Mouse (Mus musculus) gonadal fat pad, adult 2 months (tissue): ENCODE measurements around the gene Parp3. TPM values are rescaled to one million over a fixed set of nuclear protein-coding genes. Genes with fewer than 3 reads are reported as not detected.

Experiments used
- DNase-seq: peaks from one replicate; pipeline ENCODE4 v3.0.0-alpha.2; 2012; ENCODE audit warnings: low read depth
- polyA plus RNA-seq: library from polyadenylated mRNA; depleted of rRNA; stranded (reverse); fragments of >200 nt; gene quantifications from 2 replicates; pipeline ENCODE4 v1.2.3, GENCODE M21; 2012

The Parp3 gene
- polyA plus RNA-seq, 1 experiment = 103 TPM

- DNase-seq = no peak
Measured at GRCm38 (mm10) chr9:106457163-106457559, 19.6 kb downstream of the Parp3 start.

GRCm38 (mm10) chr9:106456325-106457162 is 20.2 kb downstream of the Parp3 start:
- DNase-seq = no peak

GRCm38 (mm10) chr9:106454888-106455681 is 21.7 kb downstream of the Parp3 start:
- no peak for DNase-seq

DNA sequence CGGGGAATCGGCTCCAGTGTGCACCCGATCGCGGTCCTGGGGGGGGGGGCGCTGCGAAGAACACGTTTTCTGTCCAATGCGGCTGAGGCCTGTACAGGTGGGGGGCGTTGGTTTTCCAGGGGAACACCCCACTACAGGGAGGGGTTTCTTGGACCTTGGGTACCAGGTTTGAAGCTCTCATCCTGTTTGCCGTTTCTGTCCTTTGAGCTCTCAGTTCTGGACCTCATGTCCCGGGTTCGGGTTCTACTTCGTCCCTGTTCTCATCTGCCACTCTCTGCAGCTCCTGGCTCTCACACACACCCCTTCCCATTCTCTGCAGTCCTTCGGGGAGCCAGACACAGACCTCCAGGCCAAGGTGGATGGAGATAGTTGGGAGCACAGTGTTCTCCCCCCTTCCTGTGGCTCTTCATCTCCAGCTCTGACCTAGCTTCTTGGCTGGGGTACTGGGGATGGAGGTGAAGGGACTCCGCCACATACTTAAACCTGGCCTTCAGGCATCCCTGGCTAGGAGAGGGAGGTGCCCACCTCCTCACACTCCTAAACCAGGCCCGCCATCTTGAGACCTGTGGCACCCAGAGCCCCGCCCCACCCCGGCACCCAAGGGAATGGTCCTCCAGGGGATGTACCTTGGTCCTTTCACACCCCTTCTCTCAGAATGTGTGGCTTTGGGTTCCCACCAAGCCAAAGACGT is 22.5 kb downstream of the Parp3 start:
- no peak for DNase-seq

GRCm38 (mm10) chr9:106453271-106454070 is 23.3 kb downstream of the Parp3 start, which contains the start of gene Pcbp4:
Gene Pcbp4 (plus strand): TSS chr9:106453291.
- DNase-seq = no peak

DNA sequence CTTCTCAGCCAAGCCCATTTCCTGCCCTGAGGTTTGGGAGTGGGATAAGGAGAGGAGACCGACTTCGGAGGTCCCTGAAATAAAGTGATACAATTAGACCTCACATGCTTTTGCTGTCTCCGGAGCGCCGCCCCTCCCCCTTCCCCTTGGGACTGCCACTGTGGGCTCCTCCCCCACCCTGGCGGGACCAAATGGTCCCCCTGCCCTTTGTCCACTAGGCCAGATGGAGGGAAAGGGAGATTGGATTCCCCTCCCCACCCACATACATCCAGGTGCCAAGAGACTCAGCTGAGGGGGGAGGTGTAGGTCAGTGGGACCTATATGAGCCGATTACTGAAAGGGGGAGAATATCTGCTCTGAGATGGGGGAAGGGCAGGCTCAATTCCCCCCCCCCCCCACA is 23.9 kb downstream of the Parp3 start:
- no peak for DNase-seq

DNA sequence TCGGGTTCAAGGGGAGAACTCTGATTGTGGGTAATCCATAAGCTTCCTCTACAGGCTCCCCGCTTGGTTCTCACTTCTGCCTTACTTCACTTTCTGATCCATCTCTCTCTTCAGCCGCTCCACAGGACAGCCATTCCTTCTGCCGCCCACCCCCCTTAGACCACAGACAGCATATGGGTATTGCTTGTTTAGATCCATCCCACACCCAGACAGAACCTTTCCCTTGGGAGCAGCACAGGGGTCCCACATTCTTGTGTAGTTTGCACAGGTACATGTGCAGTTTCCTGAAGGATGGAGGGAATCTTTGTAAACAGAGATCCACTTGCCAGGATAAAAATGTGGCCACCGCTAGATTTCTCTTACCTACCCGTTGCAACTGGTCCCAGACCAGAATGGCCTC is 24.4 kb downstream of the Parp3 start:
- no peak for DNase-seq

DNA sequence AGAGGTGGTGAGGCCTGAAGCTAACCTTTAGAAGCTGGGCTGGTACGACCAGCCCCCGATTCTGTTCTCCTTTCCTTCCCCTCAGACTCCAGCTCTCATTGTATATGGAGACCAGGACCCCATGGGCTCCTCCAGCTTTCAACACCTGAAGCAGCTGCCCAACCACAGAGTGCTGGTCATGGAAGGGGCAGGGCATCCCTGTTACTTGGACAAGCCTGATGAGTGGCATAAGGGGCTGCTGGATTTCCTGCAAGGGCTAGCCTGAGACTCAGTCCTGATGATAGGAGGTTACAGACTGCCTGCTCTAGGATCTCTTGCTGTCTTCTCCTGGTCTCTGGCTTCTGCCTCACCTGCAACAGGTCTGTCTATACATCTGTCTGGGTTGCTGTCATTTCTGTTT is 24.9 kb downstream of the Parp3 start:
- no peak for DNase-seq

DNA sequence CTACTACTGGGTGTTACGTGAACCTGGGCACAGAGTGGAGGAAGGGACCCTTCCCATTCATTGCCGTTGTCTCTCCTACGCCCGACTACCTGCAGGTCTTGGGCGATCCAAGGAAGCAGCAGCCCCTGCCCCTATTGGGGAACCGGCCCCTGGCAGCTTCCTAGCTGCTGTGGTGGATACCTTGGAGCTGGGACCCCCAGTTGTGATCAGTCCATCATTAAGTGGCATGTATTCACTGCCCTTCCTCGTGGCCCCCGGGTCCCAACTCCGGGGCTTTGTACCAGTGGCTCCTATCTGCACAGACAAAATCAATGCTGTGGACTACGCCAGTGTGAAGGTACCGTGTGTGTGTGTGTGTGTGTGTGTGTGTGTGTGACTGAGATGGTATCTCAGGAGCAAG is 25.5 kb downstream of the Parp3 start:
- no peak for DNase-seq

GRCm38 (mm10) chr9:106450661-106451060 is 26.1 kb downstream of the Parp3 start:
- DNase-seq = no peak

GRCm38 (mm10) chr9:106449947-106450346 is 26.8 kb downstream of the Parp3 start:
- no peak for DNase-seq

DNA sequence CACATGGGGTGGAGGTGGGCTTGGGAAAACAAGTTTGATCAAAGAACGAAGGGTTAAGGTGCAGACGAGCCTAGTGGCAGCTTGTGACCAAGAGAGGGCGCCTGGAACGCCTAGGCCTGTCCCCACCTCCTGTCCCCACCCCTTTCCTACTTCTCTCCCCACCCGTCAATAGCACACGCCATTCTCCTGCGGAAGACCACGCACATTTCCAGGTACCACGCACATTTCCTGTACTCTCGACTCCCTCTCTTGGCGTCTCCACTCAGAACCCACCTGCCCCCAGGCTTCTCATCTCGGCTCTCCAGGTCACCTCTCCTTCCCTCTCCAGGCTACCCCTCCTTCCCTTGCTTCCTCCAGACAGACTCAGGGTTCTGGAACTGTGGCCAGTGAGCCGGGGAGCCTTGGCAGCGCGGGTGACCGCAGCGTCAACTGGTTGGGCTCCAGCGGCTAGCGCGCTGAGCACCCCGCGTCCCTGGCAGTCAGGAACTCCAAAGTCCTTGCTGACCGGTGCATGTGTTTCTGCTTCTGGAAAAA is 28.2 kb downstream of the Parp3 start:
- no peak for DNase-seq

DNA sequence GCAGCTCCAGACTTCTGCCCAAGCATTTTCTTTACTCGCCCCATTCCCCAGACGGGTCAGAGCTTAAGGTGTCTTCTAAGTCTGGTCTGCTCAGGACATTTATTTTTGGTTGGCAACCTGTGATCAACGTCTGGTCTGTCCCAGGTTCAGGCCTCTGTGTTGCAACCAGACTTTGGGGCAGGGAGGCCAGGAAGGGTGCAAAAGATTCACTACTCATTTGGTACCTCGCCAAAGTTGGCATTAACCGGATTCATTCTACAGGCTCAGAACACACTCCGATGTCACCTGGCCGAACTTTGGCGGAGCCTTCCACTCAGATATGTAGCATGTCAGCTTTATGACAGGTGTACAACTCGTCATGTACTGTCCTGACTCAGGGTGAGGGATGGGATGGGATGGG is 28.8 kb downstream of the Parp3 start:
- DNase-seq = no peak

DNA sequence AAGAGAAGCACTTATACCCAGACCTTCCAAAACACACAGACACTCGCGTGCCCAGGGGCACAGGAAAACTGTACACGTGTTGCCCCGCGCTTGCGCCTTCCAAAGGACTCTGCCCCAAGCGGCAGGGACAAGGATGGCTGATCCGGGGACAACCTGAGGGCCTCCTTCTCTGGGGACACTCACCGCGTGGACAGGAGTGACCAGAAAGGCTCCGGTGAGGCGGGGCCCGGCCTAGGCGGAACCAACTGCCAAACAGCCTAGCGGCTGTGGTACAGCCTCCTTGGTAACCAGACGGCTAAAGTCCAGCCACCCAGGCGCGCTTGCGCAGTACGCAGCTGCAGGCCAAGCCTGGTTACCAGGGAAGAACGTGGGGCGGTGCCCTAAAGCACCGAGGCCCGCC is 29.4 kb downstream of the Parp3 start, which contains the start of the genes Abhd14b and Abhd14a:
Gene Abhd14b (plus strand): TSS at position 112 of the 400 bp plus-strand sequence.
Gene Abhd14a (minus strand): TSS at position 331 of the 400 bp plus-strand sequence.
- DNase-seq = no peak

DNA sequence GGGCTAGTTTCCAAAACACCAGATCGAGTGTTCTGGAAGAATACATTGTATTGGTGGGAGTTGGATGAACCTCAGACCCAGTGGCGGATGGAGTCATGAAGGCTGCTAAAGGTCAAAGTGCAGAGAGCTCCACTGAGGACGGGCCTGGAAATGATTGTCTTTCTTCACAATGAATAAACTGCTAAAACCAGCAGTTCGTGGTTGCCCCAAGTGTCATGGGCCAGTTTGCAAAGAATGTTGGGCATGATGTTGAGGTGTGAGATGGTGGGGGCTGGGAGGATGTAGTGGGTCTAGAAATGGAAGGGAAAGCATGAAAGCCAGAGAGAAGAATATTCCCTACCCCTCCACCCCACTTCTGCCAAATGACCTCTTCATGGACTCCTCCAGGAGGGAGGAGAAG is 31.9 kb downstream of the Parp3 start:
- DNase-seq = no peak

DNA sequence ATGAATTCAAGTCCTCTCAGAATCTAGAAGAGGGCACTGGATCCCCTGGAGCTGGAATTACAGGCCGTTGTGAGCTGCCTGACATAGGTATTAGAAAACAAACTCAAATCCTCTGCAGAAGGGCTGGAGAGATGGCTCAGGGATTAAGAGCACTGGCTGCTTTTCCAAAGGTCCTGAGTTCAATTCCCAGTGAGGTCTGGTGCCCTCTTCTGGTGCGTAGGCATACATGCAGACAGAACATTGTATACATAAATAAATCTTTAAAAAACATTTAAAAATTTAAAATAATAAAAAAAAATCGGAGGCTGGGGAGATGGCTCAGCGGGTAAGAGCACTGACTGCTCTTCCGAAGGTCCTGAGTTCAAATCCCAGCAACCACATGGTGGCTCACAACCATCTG is 34.1 kb downstream of the Parp3 start:
- DNase-seq = no peak

GRCm38 (mm10) chr9:106436566-106436965 is 40.2 kb downstream of the Parp3 start:
- no peak for DNase-seq

DNA sequence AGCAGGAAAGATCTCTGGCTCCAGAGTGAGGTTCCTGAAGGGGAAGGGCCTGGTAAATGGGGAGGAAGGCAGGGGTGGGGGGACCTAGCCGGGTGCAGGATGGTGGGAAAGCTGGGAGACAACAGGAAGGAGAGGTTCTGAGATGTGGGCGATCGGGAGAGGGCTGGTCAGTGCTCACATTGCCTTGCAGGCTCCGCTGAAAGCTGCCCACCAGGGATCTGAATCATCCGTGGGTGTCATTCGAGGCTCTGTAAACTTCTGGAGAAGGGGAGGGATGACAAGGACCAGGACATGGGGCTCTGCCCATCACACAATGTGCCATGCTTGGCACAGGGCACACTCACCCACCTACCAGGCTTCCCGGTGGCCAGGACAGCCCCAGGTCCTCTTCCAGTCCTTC is 43.4 kb downstream of the Parp3 start:
- no peak for DNase-seq

DNA sequence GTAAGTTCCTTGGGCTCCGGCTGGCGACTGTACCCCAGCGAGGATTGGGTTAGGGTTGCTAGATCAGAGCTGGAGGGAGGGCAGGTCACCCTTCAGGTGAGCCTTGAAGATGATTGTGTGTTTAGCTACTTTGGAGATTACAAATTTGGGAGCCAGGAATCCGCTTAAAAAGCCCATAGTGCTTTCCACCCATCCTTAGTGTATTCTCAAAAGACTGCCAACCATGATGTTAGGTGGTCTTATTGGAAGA is 46.8 kb downstream of the Parp3 start:
- no peak for DNase-seq

DNA sequence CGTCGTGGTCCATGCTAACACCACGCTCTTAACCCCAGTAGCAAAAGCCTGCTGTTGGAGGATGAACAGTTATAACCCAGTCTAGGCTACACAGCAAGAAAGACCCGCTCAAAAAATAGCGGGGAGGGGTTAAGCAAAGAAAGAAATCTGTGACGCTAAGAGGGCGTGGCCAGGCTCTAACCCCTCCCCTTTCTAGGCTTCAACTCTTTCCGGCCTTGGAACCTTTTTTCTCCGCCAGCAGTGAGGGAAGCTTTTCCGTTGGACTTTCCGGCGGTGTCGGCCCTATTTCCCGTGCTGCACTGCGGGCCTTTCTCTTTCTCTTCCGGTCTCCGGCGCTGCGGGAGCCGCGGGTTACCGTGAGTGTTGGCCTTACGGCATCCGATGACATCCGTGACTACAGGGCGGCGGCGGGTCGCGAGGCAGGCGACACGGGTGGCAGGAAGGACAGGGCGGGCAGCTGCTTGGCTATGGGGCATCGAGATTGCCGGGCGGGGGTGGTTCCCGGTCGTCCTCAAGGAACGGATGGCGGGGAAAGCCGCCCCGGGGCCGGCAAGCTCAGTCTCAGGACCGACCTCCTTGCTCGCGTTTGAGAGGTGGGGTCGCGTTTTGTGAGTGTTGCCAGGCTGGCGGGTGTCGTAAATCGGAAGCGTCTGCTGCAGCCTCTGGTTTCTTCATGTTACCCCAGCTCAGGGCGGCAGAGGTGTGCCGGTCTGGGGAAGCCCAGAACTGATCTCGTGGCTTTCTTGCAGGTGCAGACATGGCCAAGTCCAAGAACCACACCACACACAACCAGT is 47.3 kb downstream of the Parp3 start, which contains the start of gene Rpl29:
Gene Rpl29 (plus strand): TSS at position 234 of the 794 bp plus-strand sequence.
- DNase-seq = peak; percentile 76
